Mouse (Mus musculus) small intestine, adult 2 months (tissue): ENCODE measurements around the gene Hamp2.
"Not testable (repeated sequence)": the region's sequence is repeated elsewhere in the genome, so short reads cannot be mapped to it uniquely, and the experiment has no call there.

Source experiments
- CTCF ChIP-seq: fragments of 200-500 bp; IDR thresholded peaks from 2 replicates; pipeline ENCODE4 v1.5.1; 2012; ENCODE audit warnings: low read depth, mild to moderate bottlenecking, control low read depth, inconsistent platforms, low read length, moderate library complexity, mixed read lengths; ENCODE audit not compliant: insufficient replicate concordance, insufficient read length; ENCODE audit errors: extremely low read depth
- POLR2A ChIP-seq: fragments of 200-500 bp; IDR thresholded peaks from 2 replicates; pipeline ENCODE4 v1.6.1; 2012; ENCODE audit warnings: low read depth, mild to moderate bottlenecking, control low read depth, inconsistent platforms, low read length, moderate library complexity

DNA sequence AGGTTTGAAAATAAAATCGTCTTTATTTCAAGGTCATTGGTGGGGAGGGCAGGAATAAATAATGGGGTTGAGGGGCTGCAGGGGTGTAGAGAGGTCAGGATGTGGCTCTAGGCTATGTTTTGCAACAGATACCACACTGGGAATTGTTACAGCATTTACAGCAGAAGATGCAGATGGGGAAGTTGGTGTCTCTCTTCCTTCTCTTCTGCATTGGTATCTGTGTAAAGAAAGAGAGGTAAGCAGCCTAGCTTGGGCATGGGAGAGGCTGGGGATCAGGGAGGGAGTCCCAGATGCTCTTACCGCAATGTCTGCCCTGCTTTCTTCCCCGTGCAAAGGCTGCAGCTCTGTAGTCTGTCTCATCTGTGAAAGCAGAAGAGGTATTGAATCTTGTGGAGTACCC, 17.9 kb upstream of the Hamp2 start:
- TF ChIP-seq POLR2A, CTCF: not testable (repeated sequence)
